Mouse (Mus musculus) forebrain, embryonic 16.5 days (tissue): ENCODE measurements around the gene Sec61b. TPM values are rescaled to one million over a fixed set of nuclear protein-coding genes. Genes with fewer than 3 reads are reported as not detected.

Experiments used
- polyA plus RNA-seq: library from polyadenylated mRNA; unstranded; fragments of >200 nt; fragmentation: Nextera tagmentation; extraction: Ambion mirVana; gene quantifications from 2 replicates; pipeline ENCODE4 v1.2.1, GENCODE M21; 2015

Sec61b gene
- polyA plus RNA-seq, 1 experiment from 2014 or later = 215 TPM

Other genes starting within 250 kb of the Sec61b start
- 46.5 and 53.9 TPM in 2 replicates for gene Tgfbr1, start 121.4 kb upstream of the Sec61b start, polyA plus RNA-seq
- 226 and 239 TPM in 2 replicates for gene Alg2, start 325 bp upstream of the Sec61b start, polyA plus RNA-seq